Mouse (Mus musculus) midbrain, embryonic 12.5 days (tissue): ENCODE data around the gene Rgs12. TPM values are rescaled to one million over a fixed set of nuclear protein-coding genes. Genes with fewer than 3 reads are reported as not detected.

Experiments used
- ATAC-seq: fragments of 200-750 bp; cut with Nextera tagmentation; 2 replicates; pipeline ENCODE4 v1.8.0; 2017; ENCODE audit warnings: low read depth, moderate TSS enrichment, moderate library complexity; ENCODE audit not compliant: low FRiP score
- H3K27ac ChIP-seq: fragments of 300-500 bp; sonication (generic); replicated peaks from 2 replicates; pipeline ENCODE4 v1.5.1; 2016; ENCODE audit warnings: mild to moderate bottlenecking
- H3K27me3 ChIP-seq: fragments of 300-500 bp; sonication (generic); 2 replicates; pipeline ENCODE4 v1.6.1; 2016; ENCODE audit warnings: mild to moderate bottlenecking
- H3K36me3 ChIP-seq: fragments of 300-500 bp; sonication (generic); 2 replicates; pipeline ENCODE4 v1.6.1; 2016
- H3K4me1 ChIP-seq: fragments of 300-500 bp; sonication (generic); 2 replicates; pipeline ENCODE4 v1.6.1; 2016
- H3K4me2 ChIP-seq: fragments of 300-500 bp; sonication (generic); replicated peaks from 2 replicates; pipeline ENCODE4 v1.6.1; 2016; ENCODE audit warnings: mild to moderate bottlenecking, moderate library complexity
- H3K4me3 ChIP-seq: fragments of 300-500 bp; sonication (generic); 2 replicates; pipeline ENCODE4 v1.5.1; 2016; ENCODE audit warnings: mild to moderate bottlenecking
- H3K9ac ChIP-seq: fragments of 300-500 bp; sonication (generic); replicated peaks from 2 replicates; pipeline ENCODE4 v1.6.1; 2016; ENCODE audit warnings: mild to moderate bottlenecking, moderate library complexity
- H3K9me3 ChIP-seq: fragments of 300-500 bp; sonication (generic); 2 replicates; pipeline ENCODE4 v1.6.1; 2016; ENCODE audit warnings: mild to moderate bottlenecking
- WGBS: fragments of 180-500 bp; shearing (Covaris S2); methylation state at CpG from one replicate; pipeline ENCODE4 v1.1.7; 2016; 5-methylcytosine and 5-hydroxymethylcytosine counted together
- polyA plus RNA-seq: library from polyadenylated mRNA; unstranded; fragments of >200 nt; fragmentation: Nextera tagmentation; extraction: Ambion mirVana; gene quantifications from 2 replicates; pipeline ENCODE4 v1.2.1, GENCODE M21; 2016

Gene Rgs12
- 81.7 and 84.6 TPM in 2 replicates for polyA plus RNA-seq

- Histone ChIP-seq H3K27me3 (no peaks in the 10 kb centered on the region), H3K9me3 (peaks cover 6% of the 10 kb centered on the region; the same call in 1 of the 2 replicates), H3K36me3 (peaks cover 8% of the 10 kb centered on the region), H3K9ac (peak within 1 kb of the TSS; percentile 99), H3K4me1 (peaks cover 43% of the 10 kb centered on the region), H3K4me3 (peak within 1 kb of the TSS; percentile 88), H3K4me2 (peak within 1 kb of the TSS; percentile 74), H3K27ac (peak within 1 kb of the TSS; percentile 97)
- WGBS = under 1% methylated on average over 70 of the region's 84 CpGs
- ATAC-seq = peak; percentile 91
Measured at GRCm38 (mm10) chr5:34948861-34949760, at the start of gene Rgs12. TSS of gene Rgs12 (plus strand) at chr5:34949445.

- Histone ChIP-seq H3K4me3 (no peak overlapping the region), H3K4me1 (no peaks in the 10 kb centered on the region), H3K9ac (no peak overlapping the region), H3K27me3 (no peaks in the 10 kb centered on the region), H3K36me3 (peaks cover 88% of the 10 kb centered on the region), H3K9me3 (no peaks in the 10 kb centered on the region), H3K4me2 (no peak overlapping the region), H3K27ac (no peak overlapping the region)
- no peak for ATAC-seq
- 94% methylated on average over 6 of the region's 6 CpGs for WGBS
Measured at GRCm38 (mm10) chr5:34899787-34900469, 49.3 kb upstream of the Rgs12 start.

GRCm38 (mm10) chr5:34902371-34902770, 46.9 kb upstream of the Rgs12 start:
- Histone ChIP-seq H3K27me3 (no peaks in the 10 kb centered on the region), H3K9ac (no peak overlapping the region), H3K9me3 (no peaks in the 10 kb centered on the region), H3K4me1 (no peaks in the 10 kb centered on the region), H3K4me2 (no peak overlapping the region), H3K4me3 (no peak overlapping the region), H3K36me3 (peaks cover 90% of the 10 kb centered on the region), H3K27ac (no peak overlapping the region)
- ATAC-seq = no peak

GRCm38 (mm10) chr5:34902811-34903385, 46.3 kb upstream of the Rgs12 start:
- no peak for ATAC-seq
- no peak overlapping the region for H3K4me2 ChIP-seq
- H3K4me3 ChIP-seq = no peak overlapping the region
- peaks cover under 1% of the 10 kb centered on the region; the same call in 1 of the 2 replicates for H3K4me1 ChIP-seq
- no peak overlapping the region for H3K9ac ChIP-seq
- no peaks in the 10 kb centered on the region for H3K27me3 ChIP-seq
- WGBS = 94% methylated on average over 5 of the region's 5 CpGs
- no peak overlapping the region for H3K27ac ChIP-seq
- peaks cover 90% of the 10 kb centered on the region for H3K36me3 ChIP-seq
- H3K9me3 ChIP-seq = no peaks in the 10 kb centered on the region

GRCm38 (mm10) chr5:34904412-34904811, 44.8 kb upstream of the Rgs12 start:
- H3K4me1 ChIP-seq = peaks cover 5% of the 10 kb centered on the region; the same call in 1 of the 2 replicates
- H3K4me2 ChIP-seq = no peak overlapping the region
- no peak overlapping the region for H3K4me3 ChIP-seq
- no peak for ATAC-seq
- no peak overlapping the region for H3K9ac ChIP-seq
- no peaks in the 10 kb centered on the region for H3K9me3 ChIP-seq
- peaks cover 88% of the 10 kb centered on the region for H3K36me3 ChIP-seq
- no peak overlapping the region for H3K27ac ChIP-seq
- H3K27me3 ChIP-seq = no peaks in the 10 kb centered on the region

- ATAC-seq = no peak
- Histone ChIP-seq H3K27ac (no peak overlapping the region), H3K36me3 (peaks cover 76% of the 10 kb centered on the region), H3K4me1 (peaks cover 5% of the 10 kb centered on the region; the same call in 1 of the 2 replicates), H3K9me3 (no peaks in the 10 kb centered on the region), H3K9ac (no peak overlapping the region), H3K4me3 (no peak overlapping the region), H3K4me2 (no peak overlapping the region), H3K27me3 (no peaks in the 10 kb centered on the region)
- WGBS = 94% methylated on average over 4 of the region's 4 CpGs
Measured at GRCm38 (mm10) chr5:34907230-34907629, 42.0 kb upstream of the Rgs12 start.

- H3K27ac ChIP-seq = no peak within 1 kb of the TSS
- H3K9me3 ChIP-seq = no peaks in the 10 kb centered on the region
- peaks cover 5% of the 10 kb centered on the region; the same call in 1 of the 2 replicates for H3K4me1 ChIP-seq
- 90% methylated on average over 6 of the region's 6 CpGs for WGBS
- no peaks in the 10 kb centered on the region for H3K27me3 ChIP-seq
- no peak within 1 kb of the TSS for H3K4me3 ChIP-seq
- no peak within 1 kb of the TSS; the same call in 1 of the 2 replicates for H3K9ac ChIP-seq
- ATAC-seq = no peak
- H3K36me3 ChIP-seq = peaks cover 67% of the 10 kb centered on the region
- H3K4me2 ChIP-seq = no peak within 1 kb of the TSS
Measured at GRCm38 (mm10) chr5:34907910-34908725, 41.1 kb upstream of the Rgs12 start, which contains the start of gene Msantd1. TSS of gene Msantd1 (plus strand) at chr5:34908012.

GRCm38 (mm10) chr5:34908726-34909633, 40.3 kb upstream of the Rgs12 start:
- no peak for ATAC-seq
- no peak overlapping the region for H3K27ac ChIP-seq
- WGBS = 77% methylated on average over 9 of the region's 9 CpGs

GRCm38 (mm10) chr5:34909634-34910503, 39.4 kb upstream of the Rgs12 start:
- Histone ChIP-seq H3K4me1 (peaks cover 5% of the 10 kb centered on the region; the same call in 1 of the 2 replicates), H3K4me3 (no peak overlapping the region), H3K9me3 (no peaks in the 10 kb centered on the region), H3K4me2 (no peak overlapping the region), H3K27me3 (no peaks in the 10 kb centered on the region), H3K27ac (no peak overlapping the region), H3K36me3 (peaks cover 51% of the 10 kb centered on the region), H3K9ac (no peak overlapping the region)
- WGBS = 92% methylated on average over 1 of the region's 1 CpGs
- no peak for ATAC-seq

More at GRCm38 (mm10) chr5:34908726-34909633, 40.3 kb upstream of the Rgs12 start:
- no peak overlapping the region; the same call in 1 of the 2 replicates for H3K9ac ChIP-seq
- H3K4me2 ChIP-seq = no peak overlapping the region
- no peaks in the 10 kb centered on the region for H3K27me3 ChIP-seq
- no peak overlapping the region for H3K4me3 ChIP-seq
- peaks cover 5% of the 10 kb centered on the region; the same call in 1 of the 2 replicates for H3K4me1 ChIP-seq
- H3K36me3 ChIP-seq = peaks cover 60% of the 10 kb centered on the region
- H3K9me3 ChIP-seq = no peaks in the 10 kb centered on the region

GRCm38 (mm10) chr5:34910504-34910815, 38.8 kb upstream of the Rgs12 start:
- Histone ChIP-seq H3K4me1 (peaks cover 5% of the 10 kb centered on the region; the same call in 1 of the 2 replicates), H3K36me3 (peaks cover 45% of the 10 kb centered on the region), H3K4me2 (no peak overlapping the region), H3K27me3 (no peaks in the 10 kb centered on the region), H3K9me3 (no peaks in the 10 kb centered on the region), H3K9ac (no peak overlapping the region), H3K4me3 (no peak overlapping the region), H3K27ac (no peak overlapping the region)
- 86% methylated on average over 4 of the region's 4 CpGs for WGBS
- no peak for ATAC-seq
